Comparison of ENCODE assay signal across 31 mouse cellular contexts in the genomic region with DNA sequence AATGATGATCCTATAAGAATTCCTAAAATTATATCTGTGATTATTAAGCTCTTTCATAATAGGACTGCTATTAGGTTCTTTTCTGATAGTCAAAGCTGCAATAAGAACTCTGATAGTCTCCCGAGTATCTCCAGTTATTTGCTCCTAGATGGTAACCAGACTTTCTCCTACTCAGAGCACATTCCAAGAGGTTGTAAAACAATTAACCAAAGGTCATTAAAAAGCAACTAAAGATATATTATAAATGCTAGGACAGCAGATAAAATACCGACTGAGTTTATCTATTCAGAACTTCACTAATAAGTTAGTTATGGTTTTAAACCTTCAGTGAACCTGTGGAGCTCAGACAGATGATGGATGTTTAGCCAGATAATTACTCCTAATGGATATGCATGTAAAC. TPM values are rescaled to one million over a fixed set of nuclear protein-coding genes. Genes with fewer than 3 reads are reported as not detected.
"Had no signal": no experiment of that assay in that cellular context is flagged by ENCODE, and none has a peak within 500 bp of the region (broad histone marks: within the 10 kb centered on the region; RNA-seq: fewer than 3 reads in every experiment).

No protein-coding gene starts in this region.

RNA-seq across cellular contexts. Expression of a gene that starts 4.5 kb away (rescaled TPM):
- polyA plus RNA-seq: limb, embryonic 10.5 days; limb, embryonic 11.5 days; limb, embryonic 12.5 days; limb, embryonic 13.5 days; limb, embryonic 14.5 days; limb, embryonic 15.5 days; liver, adult 2 months; liver, embryonic 11.5 days; liver, embryonic 12.5 days; liver, embryonic 13.5 days; liver, embryonic 14.5 days; liver, embryonic 15.5 days; liver, embryonic 16.5 days; liver, postnatal 0 days; lung, adult 2 months; lung, embryonic 14.5 days; lung, embryonic 15.5 days; lung, embryonic 16.5 days; lung, postnatal 0 days; macrophage; midbrain, embryonic 10.5 days; midbrain, embryonic 11.5 days; midbrain, embryonic 12.5 days; midbrain, embryonic 13.5 days; midbrain, embryonic 14.5 days; midbrain, embryonic 15.5 days; midbrain, embryonic 16.5 days; midbrain, postnatal 0 days; myocyte; neural tube, embryonic 11.5 days; neural tube, embryonic 12.5 days had no signal

RNA-seq across cellular contexts. Expression of a gene that starts 21.4 kb away (rescaled TPM):
- polyA plus RNA-seq: limb, embryonic 10.5 days; limb, embryonic 11.5 days; limb, embryonic 12.5 days; limb, embryonic 13.5 days; limb, embryonic 14.5 days; limb, embryonic 15.5 days; liver, adult 2 months; liver, embryonic 11.5 days; liver, embryonic 12.5 days; liver, embryonic 13.5 days; liver, embryonic 14.5 days; liver, embryonic 15.5 days; liver, embryonic 16.5 days; liver, postnatal 0 days; lung, adult 2 months; lung, embryonic 14.5 days; lung, embryonic 15.5 days; lung, embryonic 16.5 days; lung, postnatal 0 days; macrophage; midbrain, embryonic 10.5 days; midbrain, embryonic 11.5 days; midbrain, embryonic 12.5 days; midbrain, embryonic 13.5 days; midbrain, embryonic 14.5 days; midbrain, embryonic 15.5 days; midbrain, embryonic 16.5 days; midbrain, postnatal 0 days; myocyte; neural tube, embryonic 11.5 days; neural tube, embryonic 12.5 days had no signal

RNA-seq across cellular contexts. Expression of a gene that starts 32.1 kb away (rescaled TPM):
- polyA plus RNA-seq: limb, embryonic 10.5 days; limb, embryonic 11.5 days; limb, embryonic 12.5 days; limb, embryonic 13.5 days; limb, embryonic 14.5 days; limb, embryonic 15.5 days; liver, adult 2 months; liver, embryonic 11.5 days; liver, embryonic 12.5 days; liver, embryonic 13.5 days; liver, embryonic 14.5 days; liver, embryonic 15.5 days; liver, embryonic 16.5 days; liver, postnatal 0 days; lung, adult 2 months; lung, embryonic 14.5 days; lung, embryonic 15.5 days; lung, embryonic 16.5 days; lung, postnatal 0 days; macrophage; midbrain, embryonic 10.5 days; midbrain, embryonic 11.5 days; midbrain, embryonic 12.5 days; midbrain, embryonic 13.5 days; midbrain, embryonic 14.5 days; midbrain, embryonic 15.5 days; midbrain, embryonic 16.5 days; midbrain, postnatal 0 days; myocyte; neural tube, embryonic 11.5 days; neural tube, embryonic 12.5 days had no signal

RNA-seq across cellular contexts. Expression of a gene that starts 46.4 kb away (rescaled TPM):
- polyA plus RNA-seq: limb, embryonic 10.5 days; limb, embryonic 11.5 days; limb, embryonic 12.5 days; limb, embryonic 13.5 days; limb, embryonic 14.5 days; limb, embryonic 15.5 days; liver, adult 2 months; liver, embryonic 11.5 days; liver, embryonic 12.5 days; liver, embryonic 13.5 days; liver, embryonic 14.5 days; liver, embryonic 15.5 days; liver, embryonic 16.5 days; liver, postnatal 0 days; lung, adult 2 months; lung, embryonic 14.5 days; lung, embryonic 15.5 days; lung, embryonic 16.5 days; lung, postnatal 0 days; macrophage; midbrain, embryonic 10.5 days; midbrain, embryonic 11.5 days; midbrain, embryonic 12.5 days; midbrain, embryonic 13.5 days; midbrain, embryonic 14.5 days; midbrain, embryonic 15.5 days; midbrain, embryonic 16.5 days; midbrain, postnatal 0 days; myocyte; neural tube, embryonic 11.5 days; neural tube, embryonic 12.5 days had no signal

RNA-seq across cellular contexts. Expression of a gene that starts 51.9 kb away (rescaled TPM):
- polyA plus RNA-seq: limb, embryonic 10.5 days; limb, embryonic 11.5 days; limb, embryonic 12.5 days; limb, embryonic 13.5 days; limb, embryonic 14.5 days; limb, embryonic 15.5 days; liver, adult 2 months; liver, embryonic 11.5 days; liver, embryonic 12.5 days; liver, embryonic 13.5 days; liver, embryonic 14.5 days; liver, embryonic 15.5 days; liver, embryonic 16.5 days; liver, postnatal 0 days; lung, adult 2 months; lung, embryonic 14.5 days; lung, embryonic 15.5 days; lung, embryonic 16.5 days; lung, postnatal 0 days; macrophage; midbrain, embryonic 10.5 days; midbrain, embryonic 11.5 days; midbrain, embryonic 12.5 days; midbrain, embryonic 13.5 days; midbrain, embryonic 14.5 days; midbrain, embryonic 15.5 days; midbrain, embryonic 16.5 days; midbrain, postnatal 0 days; myocyte; neural tube, embryonic 11.5 days; neural tube, embryonic 12.5 days had no signal
